Mouse (Mus musculus) bone marrow, adult 2 months (tissue): ENCODE data around the gene Btnl6. TPM values are rescaled to one million over a fixed set of nuclear protein-coding genes. Genes with fewer than 3 reads are reported as not detected.
"Not testable (repeated sequence)": the region's sequence is repeated elsewhere in the genome, so short reads cannot be mapped to it uniquely, and the experiment has no call there.

Experiments used
- H3K27ac ChIP-seq: fragments of 200-500 bp; 2 replicates; pipeline ENCODE4 v1.5.1; 2012; ENCODE audit warnings: low read depth, mild to moderate bottlenecking, control low read depth, inconsistent platforms, low read length; ENCODE audit not compliant: control insufficient read depth, poor library complexity, insufficient read depth
- H3K4me1 ChIP-seq: fragments of 200-500 bp; 2 replicates; pipeline ENCODE4 v1.6.1; 2011; ENCODE audit warnings: low read length; ENCODE audit not compliant: control insufficient read depth, insufficient read depth
- H3K4me3 ChIP-seq: fragments of 200-500 bp; replicated peaks from 2 replicates; pipeline ENCODE3; 2011; ENCODE audit warnings: mild to moderate bottlenecking, low read depth, low read length, control low read depth; ENCODE audit not compliant: control insufficient read depth
- CTCF ChIP-seq: fragments of 200-500 bp; IDR thresholded peaks from 2 replicates; pipeline ENCODE4 v1.5.1; 2011; ENCODE audit warnings: low read length, control low read depth; ENCODE audit not compliant: control insufficient read depth, insufficient read depth
- POLR2A ChIP-seq: fragments of 200-500 bp; IDR thresholded peaks from 2 replicates; pipeline ENCODE4 v1.6.1; 2011; ENCODE audit warnings: low read depth, mild to moderate bottlenecking, control low read depth, low read length, borderline replicate concordance; ENCODE audit not compliant: control insufficient read depth
- WGBS: fragments of 180-500 bp; shearing (Covaris S2); methylation state at CpG from one replicate; pipeline ENCODE4 v1.1.7; 2018; 5-methylcytosine and 5-hydroxymethylcytosine counted together
- polyA plus RNA-seq: library from polyadenylated mRNA; stranded (reverse); fragments of >200 nt; gene quantifications from 2 replicates; pipeline ENCODE4 v1.2.4, GENCODE M21; 2011; ENCODE audit warnings: low replicate concordance; ENCODE audit not compliant: missing spikeins, insufficient read depth, insufficient read length

Gene Btnl6
- polyA plus RNA-seq, 1 experiment: 1.9 TPM

DNA sequence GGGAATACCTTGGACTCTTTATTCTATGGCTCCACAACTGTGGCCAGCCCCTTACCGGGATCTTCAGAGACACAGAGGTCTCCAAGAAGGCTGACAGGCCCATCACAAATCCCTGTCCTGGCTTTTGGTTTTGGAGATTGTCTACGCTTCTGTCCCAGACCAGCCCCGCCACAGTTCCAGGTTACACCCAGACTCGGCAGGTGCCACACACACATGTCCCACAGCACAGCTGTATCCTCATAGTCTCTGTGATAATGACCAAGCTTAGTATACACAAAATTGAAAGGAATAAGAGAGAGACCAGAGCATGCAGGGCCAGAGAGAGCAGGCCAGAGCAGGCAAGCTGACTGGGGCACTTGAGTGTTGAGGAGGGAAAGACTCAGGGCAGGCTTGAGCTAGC is 643 bp upstream of the Btnl6 start:
- TF ChIP-seq POLR2A: no peak
- no peak for TF ChIP-seq CTCF
- no peak overlapping the region for H3K4me3 ChIP-seq
- WGBS: 69% methylated on average over 4 of the region's 4 CpGs
- no peaks in the 10 kb centered on the region for H3K4me1 ChIP-seq
- H3K27ac ChIP-seq: no peak overlapping the region

DNA sequence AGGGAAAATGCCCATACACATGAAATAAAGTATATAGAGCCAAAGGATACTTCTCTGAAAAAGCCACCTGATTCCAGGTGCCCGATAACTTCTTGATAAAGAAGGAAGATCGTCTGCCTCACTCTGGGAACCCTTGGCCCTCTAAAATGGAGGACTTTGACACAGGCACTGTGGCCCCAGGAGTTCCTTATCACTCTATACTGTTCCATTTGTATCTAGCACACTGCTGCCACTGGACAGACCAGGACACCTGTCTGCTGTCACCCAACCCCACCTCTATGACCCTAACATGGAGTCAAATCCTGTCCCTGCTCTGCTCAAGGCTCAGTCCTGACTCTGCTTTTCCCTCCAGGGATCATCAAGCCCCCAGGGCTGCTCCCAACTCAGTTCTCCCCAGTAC is 638 bp downstream of the Btnl6 start:
- 69% methylated on average over 2 of the region's 2 CpGs for WGBS
- H3K27ac ChIP-seq: no peak overlapping the region
- no peak overlapping the region for H3K4me3 ChIP-seq
- H3K4me1 ChIP-seq: no peaks in the 10 kb centered on the region
- TF ChIP-seq POLR2A (no peak), CTCF (no peak)

DNA sequence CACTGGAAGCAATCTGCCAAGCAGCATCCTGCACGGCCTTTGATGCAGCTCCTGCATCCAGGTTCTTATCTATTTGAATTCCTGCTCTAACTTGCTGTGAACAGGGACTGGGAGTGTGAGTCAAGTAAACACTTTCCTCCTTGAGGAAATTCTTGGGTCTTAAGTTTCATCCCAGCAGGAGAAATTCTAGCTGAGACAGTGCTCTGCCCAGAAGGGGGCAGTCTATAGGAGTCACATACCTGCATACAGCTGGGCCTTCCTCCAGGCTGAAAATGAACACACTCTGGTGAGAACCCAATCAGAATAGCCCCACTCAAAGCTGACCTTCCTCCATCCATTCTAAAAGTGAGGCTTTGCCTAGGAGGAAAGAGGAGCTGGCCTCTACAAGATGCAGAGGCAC is 5.4 kb downstream of the Btnl6 start:
- WGBS: 58% methylated on average over 1 of the region's 1 CpGs
- H3K4me1 ChIP-seq, H3K27ac ChIP-seq, H3K4me3 ChIP-seq: not testable (repeated sequence)
- peak; percentile 10; the same call in 1 of the 2 replicates for TF ChIP-seq CTCF

DNA sequence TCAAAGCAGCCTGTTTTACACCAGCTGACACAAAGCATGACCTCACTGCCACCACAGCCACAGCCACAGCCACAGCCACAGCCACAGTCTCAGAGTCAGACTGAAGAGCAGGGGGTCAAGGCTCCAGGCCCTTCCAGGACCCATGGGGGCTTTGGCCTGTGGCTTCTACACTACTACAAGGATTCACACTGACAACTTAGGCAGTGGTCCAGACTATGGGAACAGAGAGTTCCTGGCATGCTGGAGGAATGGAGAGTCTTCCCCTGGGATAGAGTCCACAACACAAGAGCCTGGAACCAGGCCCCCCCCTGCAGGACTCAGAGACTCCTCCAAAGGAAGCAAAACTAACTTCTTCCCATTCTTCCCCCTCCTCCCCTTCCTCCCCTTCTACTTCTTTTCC is 9.6 kb downstream of the Btnl6 start:
- H3K27ac ChIP-seq: no peak overlapping the region

DNA sequence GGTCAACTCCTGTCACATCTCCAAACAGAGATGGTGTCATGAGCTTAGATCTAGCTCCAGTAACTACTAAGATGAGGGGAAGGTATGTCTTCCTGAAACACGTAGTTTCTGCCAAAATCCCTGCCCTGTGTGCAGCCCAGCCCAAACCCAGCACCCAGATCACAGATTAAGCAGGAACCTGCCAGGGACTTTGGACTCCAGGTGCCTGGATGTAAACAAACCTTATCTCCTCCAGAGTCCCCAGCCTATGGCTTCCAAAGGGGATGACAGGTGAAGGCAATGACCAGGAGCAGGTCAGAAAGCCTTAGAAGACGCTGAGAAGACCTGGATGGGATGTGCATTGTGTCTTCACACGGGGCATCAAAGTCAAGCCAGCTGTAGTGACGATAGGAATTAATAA is 19.4 kb downstream of the Btnl6 start:
- H3K4me3 ChIP-seq, H3K4me1 ChIP-seq, H3K27ac ChIP-seq: not testable (repeated sequence)
- WGBS: 70% methylated on average over 4 of the region's 4 CpGs

More for the DNA sequence above, 9.6 kb downstream of the Btnl6 start:
- Histone ChIP-seq H3K4me3 (no peak overlapping the region), H3K4me1 (no peaks in the 10 kb centered on the region; the same call in 1 of the 2 replicates)
- no peak for TF ChIP-seq CTCF
- no peak for TF ChIP-seq POLR2A

DNA sequence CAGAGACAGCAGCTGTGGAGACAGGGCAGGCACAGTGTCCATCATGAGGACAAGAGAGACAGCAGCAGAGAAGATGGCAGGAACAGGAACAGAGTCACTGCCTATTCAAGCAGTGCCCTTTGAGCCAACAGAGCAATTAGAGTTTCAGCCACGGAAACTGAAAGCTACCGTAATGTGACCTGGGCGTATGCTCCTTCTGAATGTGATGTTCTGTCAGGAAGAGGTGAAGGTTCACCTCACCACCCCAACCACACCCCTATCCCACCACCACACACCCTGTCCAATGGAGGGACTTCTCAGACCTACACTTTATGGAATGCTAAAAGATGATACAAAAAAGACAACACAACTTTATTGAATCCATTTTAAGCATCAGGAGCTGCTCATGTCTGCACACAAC is 19.8 kb downstream of the Btnl6 start:
- H3K4me3 ChIP-seq, H3K27ac ChIP-seq, H3K4me1 ChIP-seq: not testable (repeated sequence)
- WGBS: 59% methylated on average over 3 of the region's 3 CpGs

DNA sequence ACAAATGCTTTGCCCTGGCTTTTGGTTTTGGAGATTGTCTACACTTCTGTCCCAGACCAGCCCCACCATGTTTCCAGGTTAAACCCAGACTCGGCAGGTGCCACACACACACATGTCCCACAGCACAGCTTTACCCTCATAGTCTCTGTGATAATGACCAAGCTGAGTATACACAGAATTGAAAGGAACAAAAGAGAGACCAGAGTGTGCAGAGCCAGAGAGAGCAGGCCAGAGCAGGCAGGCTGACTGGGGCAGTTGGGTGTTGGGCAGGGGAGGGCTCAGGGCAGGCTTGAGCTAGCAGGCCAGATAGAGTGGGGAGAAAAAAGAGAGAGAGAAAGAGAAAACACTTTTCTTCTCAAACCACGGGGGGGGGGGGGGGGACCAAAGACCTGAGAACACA is 20.6 kb downstream of the Btnl6 start:
- H3K4me3 ChIP-seq: no peak overlapping the region
- WGBS: 50% methylated on average over 2 of the region's 2 CpGs
- no peak overlapping the region for H3K27ac ChIP-seq
- TF ChIP-seq CTCF: no peak
- no peak for TF ChIP-seq POLR2A
- H3K4me1 ChIP-seq: no peaks in the 10 kb centered on the region; the same call in 1 of the 2 replicates

DNA sequence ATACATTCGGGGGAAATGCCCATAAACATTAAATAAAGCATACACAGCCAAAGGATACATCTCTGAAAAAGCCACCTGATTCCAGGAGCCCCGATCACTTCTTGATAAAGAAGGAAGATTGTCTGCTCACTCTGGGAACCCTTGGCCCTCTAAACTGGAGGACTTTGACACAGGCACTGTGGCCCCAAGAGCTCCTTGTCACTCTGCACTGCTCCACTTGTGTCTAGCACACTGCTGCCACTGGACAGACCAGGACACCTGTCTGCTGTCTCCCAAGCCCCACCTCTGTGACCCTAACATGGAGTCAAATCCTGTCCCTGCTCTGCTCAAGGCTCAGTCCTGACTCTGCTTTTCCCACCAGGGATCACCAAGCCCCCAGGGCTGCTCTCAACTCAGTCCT is 22.0 kb downstream of the Btnl6 start:
- not testable (repeated sequence) for H3K27ac ChIP-seq, H3K4me3 ChIP-seq, H3K4me1 ChIP-seq
- 78% methylated on average over 2 of the region's 2 CpGs for WGBS

DNA sequence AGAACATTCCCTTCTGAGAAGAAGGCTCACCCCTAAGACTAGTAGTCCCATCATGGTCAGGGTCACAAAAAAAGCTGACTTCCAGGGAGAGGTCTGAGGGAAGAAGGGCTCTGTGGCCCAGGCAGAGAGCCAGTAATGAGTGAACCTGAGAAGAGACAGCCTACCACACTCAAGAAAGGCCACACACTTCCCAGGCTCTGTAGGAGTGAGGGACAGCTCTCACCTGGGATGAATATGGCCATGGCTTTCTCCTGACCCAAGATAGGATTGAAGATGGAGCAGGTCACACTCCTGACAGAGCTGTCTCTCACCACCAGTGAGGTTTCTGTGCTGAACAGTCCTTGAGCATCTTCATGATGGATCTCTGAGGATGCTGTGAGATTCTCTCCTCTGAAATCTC is 24.4 kb downstream of the Btnl6 start:
- no peaks in the 10 kb centered on the region; the same call in 1 of the 2 replicates for H3K4me1 ChIP-seq
- no peak overlapping the region for H3K27ac ChIP-seq
- no peak for TF ChIP-seq POLR2A
- TF ChIP-seq CTCF: no peak
- H3K4me3 ChIP-seq: no peak overlapping the region

DNA sequence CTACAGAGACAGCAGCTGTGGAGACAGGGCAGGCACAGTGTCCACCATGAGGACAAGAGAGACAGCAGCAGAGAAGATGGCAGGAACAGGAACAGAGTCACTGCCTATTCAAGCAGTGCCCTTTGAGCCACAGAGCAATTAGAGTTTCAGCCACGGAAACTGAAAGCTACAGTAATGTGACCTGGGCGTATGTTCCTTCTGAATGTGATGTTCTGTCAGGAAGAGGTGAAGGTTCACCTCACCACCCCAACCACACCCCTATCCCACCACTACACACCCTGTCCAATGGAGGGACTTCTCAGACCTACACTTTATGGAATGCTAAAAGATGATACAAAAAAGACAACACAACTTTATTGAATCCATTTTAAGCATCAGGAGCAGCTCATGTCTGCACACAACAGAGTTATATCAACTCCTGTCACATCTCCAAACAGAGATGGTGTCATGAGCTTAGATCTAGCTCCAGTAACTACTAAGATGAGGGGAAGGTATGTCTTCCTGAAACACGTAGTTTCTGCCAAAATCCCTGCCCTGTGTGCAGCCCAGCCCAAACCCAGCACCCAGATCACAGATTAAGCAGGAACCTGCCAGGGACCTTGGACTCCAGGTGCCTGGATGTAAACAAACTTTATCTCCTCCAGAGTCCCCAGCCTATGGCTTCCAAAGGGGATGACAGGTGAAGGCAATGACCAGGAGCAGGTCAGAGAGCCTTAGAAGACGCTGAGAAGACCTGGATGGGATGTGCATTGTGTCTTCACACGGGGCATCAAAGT is 39.7 kb downstream of the Btnl6 start, which contains the start of gene Btnl4:
TSS of gene Btnl4 (minus strand) at position 81 of the 776 bp plus-strand sequence.
- H3K27ac ChIP-seq: not testable (repeated sequence)

More for the DNA sequence above, 39.7 kb downstream of the Btnl6 start, which contains the start of gene Btnl4:
- not testable (repeated sequence) for H3K4me1 ChIP-seq, H3K4me3 ChIP-seq
- WGBS: 62% methylated on average over 5 of the region's 5 CpGs
